Mouse (Mus musculus): Measurements from ENCODE around the gene Crip1. TPM values are rescaled to one million over a fixed set of nuclear protein-coding genes. Genes with fewer than 3 reads are reported as not detected.

The Crip1 gene
- total RNA-seq, 2 experiments from 2014 or later, result 139 to 150 TPM

DNA sequence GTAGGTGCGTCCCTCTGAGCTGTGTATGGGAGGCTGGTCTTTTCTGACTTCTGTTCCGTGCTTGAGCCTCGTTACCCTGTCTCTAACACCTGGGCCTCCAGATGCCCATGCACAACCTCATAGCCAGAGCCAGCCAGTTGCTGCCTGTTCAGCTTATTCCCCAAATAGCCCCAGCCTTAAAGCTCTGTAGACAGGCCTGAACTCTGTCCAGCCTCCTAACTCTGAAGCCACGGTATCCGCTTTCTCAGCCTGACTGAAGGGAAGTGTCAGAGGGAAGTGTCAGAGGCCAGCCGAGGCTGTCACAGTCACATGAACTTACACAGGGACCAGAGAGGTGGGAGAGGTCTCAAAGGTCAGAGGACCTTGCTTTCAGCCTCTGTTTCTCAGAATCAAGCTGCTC, 21.4 kb upstream of the Crip1 start:
- no peak for ATAC-seq (replicated peaks; ENCODE audit: poor library complexity)

DNA sequence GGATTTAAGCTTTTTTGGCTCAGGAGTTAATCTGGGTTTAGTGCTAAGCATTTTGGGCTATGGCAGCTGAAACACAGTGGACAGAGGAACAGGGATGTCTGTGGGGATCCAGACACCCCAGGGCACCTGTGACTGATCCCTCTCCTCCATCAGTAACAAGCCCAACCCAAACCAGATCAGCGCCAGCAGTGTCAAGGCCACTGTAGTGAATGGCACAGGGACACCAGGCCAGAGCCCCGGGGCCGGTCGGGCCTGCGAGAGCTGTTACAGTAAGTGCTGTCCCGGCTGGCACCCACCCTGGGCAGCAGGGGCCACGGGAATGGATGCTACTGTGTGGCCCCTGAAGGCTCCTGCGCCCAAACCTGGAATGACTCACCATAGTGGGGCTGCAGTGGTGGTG, 15.4 kb upstream of the Crip1 start:
- ATAC-seq (replicated peaks; ENCODE audit: poor library complexity), result no peak

DNA sequence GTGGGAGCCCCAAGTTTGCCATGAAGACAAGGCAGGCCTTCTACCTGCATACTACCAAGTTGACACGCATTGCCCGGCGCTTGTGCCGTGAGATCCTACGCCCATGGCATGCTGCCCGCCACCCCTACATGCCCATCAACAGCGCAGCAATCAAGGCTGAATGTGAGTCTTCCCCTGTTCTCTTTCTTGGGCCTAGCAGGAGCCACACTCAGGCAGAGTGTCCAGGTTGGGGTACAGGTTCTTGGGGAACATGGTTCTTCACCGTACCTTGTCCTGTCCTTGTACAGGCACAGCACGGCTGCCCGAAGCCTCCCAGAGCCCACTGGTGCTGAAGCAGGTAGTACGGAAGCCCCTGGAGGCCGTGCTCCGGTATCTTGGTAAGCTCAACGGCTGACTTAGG, 14.5 kb upstream of the Crip1 start:
- ATAC-seq (replicated peaks; ENCODE audit: poor library complexity), result no peak

DNA sequence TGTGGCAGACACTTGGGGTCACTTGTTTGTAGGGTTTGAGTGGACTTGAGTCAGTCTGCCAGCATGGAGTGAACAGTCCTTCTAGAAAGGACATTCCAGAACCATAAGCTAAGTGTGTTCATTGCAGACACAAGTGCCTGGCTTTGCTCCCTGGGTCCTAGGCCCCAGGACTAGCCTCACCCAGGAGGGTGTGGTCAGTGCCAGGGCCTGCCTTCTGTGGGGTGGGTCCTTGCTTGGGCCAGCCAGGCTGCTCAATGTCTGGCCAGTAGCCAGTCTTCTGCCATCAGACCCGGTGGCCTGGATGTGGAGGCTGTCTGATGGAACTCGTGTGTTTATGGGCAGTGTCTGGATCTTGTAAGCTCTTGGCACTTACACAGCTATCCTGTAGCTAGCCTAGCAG, 13.5 kb upstream of the Crip1 start:
- no peak for ATAC-seq (replicated peaks; ENCODE audit: poor library complexity)

DNA sequence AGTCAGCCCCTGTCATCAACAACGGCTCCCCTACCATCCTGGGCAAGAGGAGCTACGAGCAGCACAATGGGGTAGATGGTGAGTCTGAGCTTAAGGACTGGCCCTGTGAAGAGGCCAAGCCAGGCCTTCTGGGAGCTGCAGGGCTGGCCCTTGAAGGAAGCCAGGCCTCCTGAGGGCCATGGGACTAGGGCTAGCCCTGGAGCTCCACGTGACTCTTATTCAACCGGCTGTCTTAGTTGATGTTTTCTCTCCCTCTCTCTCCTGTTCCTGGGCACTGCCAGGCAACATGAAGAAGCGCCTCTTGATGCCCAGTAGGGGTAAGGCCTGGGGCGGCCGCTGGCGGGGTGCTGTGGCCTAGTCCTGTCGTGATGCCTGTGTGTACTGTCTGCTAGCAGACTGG, 12.9 kb upstream of the Crip1 start:
- ATAC-seq (replicated peaks; ENCODE audit: poor library complexity), result no peak

DNA sequence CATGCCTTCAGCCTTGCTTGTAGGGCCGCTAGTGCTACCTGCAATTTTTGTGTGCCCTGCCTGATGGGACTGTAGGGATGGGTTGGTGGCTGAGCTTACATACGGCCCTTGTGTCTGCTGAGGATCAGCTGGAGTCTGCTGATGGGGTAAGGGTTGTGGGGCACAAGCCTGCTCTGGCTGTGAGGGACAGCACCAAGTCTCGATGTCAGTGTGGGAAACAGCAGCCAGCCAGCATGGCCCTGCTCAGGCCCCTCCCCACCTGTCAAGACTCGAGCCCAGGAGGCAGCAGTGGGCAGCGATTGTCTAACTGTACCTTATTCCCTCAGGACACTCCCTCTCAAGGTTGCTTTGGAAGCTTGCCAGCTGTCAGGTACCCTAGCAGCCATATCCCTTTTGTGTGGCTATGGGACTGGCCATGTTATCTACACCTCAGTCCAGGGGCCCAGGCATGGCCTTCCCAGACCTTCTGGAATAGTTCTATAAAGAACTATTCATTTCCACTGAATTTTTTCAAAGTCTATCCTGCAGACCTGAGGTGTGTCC, 12.2 kb upstream of the Crip1 start:
- no peak for ATAC-seq (replicated peaks; ENCODE audit: poor library complexity)

DNA sequence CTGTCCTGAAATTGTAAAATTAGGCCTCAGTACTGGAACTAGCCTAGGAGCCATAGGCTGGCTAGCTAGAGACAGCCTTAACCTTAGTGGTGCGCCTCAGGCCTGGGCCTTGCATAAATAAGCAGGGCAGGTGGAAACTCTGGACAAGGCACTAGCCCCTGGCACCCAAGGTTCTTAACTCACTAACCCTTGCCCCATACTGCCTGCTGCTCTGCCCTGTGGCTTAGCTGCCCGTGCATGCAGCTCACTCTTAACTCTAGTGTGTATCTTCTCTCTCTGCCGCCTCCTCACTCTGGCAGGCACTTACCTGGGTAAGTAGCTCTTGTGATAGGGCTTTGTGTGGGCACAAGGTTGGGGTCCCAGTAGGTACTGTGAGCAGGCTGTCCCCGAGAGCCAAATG, 11.6 kb upstream of the Crip1 start:
- no peak for ATAC-seq (replicated peaks; ENCODE audit: poor library complexity)

DNA sequence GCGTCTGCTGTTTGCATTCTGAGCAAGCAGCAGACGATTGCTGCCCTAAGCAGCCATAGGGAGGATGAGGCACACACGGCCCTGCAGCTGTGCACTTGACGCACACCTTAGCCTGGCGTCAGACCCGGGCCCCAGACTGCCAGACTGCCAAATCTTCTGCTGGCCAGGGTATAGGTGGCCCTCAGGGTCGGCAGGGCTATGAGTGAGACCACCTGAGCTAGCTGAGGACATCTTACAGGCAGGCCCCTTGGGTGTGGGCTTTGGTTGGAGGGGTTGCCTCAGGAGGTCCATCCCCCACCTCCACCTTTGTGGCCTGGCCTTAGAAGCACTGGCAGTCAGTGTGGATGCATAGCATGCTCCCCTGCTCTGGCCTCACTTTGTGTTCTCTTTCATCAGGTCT, 10.7 kb upstream of the Crip1 start:
- ATAC-seq (replicated peaks; ENCODE audit: poor library complexity), result no peak

DNA sequence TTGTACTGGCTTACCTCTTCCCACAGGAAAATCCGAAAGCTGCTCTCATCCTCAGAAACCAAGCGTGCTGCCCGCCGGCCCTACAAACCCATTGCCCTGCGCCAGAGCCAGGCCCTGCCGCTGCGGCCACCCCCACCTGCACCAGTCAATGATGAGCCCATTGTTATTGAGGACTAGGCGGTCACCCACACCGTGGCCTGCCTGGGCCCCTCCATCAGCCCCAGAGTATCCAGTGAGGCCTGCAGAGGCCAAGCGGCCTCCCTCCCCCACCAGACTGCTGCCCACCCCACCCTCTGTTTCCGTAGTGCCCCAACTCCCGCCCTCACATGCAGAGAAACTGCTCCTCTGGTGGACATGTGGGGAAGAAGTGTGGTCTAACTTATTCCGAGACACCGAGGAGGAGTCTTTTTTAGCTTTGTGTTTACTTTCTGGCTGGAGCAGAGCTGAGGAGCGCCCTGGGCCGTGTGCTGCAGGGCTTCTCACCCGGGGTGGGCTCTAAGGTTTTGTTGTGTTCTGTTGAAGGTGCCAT, 9.6 kb upstream of the Crip1 start:
- ATAC-seq (replicated peaks; ENCODE audit: poor library complexity), result no peak

DNA sequence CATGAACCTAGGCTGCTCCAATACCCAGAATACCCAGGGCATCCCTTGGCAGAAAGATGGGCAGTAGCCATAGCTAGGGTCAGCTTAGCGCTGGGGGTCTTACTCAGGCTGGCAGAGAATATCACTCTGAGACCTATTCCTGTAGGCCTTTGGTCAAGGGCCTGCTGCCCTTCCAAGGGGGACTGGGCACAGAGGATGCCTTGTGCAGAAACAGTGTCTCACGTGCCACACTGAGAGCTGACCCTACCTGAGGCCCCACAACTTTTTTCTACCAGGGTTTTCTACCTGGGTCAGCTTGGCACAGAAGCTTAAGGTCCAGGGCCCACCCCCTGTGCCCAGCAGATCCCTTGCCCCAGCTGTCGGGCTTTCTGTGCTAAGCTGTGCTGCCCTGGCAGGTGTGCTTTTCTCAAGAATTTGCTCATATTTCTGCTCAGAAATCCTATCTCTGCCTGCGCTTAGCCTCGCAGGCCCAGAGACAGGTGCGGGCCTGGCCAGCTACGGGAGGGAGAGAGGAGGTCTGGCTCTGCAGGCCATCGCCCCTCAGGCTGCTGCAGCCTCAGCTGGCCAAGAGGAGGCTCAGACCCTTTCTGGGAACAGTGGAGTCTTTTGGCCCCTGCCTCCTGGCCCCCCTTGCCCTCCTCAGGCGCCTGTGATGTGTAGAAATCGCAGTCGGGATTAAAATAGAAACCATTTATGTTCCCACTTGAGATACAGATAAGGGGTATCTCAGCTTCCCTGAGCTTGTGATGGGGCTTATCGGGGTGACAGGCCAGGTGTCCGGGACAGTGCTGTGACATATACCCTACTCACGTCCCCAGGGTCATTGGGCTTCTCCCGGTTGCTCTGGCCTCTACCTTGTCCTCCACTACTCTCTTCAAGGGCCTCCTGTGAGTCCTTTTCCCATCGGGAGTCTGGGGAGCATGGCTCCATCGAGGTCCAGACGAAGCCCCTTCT, 8.6 kb upstream of the Crip1 start:
- ATAC-seq (replicated peaks; ENCODE audit: poor library complexity), result no peak

DNA sequence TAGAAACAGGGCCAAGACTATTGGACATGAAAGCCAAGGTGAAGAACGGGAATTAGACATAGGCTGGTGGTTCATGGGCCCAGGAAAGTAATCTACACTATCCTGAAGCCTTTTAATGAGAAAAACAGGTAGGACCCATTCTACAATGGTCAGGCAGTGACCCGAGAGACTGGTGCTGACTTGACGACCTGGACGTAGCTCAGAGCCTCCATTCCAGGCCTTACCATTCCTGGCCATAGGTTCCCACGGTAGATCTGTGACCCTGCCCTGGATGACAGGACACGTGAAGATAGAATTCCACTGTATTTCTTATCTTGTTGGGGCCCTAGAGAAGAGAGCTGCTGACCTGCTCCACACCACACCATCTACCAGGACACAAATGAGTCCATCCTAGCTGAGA, 7.8 kb upstream of the Crip1 start:
- no peak for ATAC-seq (replicated peaks; ENCODE audit: poor library complexity)

DNA sequence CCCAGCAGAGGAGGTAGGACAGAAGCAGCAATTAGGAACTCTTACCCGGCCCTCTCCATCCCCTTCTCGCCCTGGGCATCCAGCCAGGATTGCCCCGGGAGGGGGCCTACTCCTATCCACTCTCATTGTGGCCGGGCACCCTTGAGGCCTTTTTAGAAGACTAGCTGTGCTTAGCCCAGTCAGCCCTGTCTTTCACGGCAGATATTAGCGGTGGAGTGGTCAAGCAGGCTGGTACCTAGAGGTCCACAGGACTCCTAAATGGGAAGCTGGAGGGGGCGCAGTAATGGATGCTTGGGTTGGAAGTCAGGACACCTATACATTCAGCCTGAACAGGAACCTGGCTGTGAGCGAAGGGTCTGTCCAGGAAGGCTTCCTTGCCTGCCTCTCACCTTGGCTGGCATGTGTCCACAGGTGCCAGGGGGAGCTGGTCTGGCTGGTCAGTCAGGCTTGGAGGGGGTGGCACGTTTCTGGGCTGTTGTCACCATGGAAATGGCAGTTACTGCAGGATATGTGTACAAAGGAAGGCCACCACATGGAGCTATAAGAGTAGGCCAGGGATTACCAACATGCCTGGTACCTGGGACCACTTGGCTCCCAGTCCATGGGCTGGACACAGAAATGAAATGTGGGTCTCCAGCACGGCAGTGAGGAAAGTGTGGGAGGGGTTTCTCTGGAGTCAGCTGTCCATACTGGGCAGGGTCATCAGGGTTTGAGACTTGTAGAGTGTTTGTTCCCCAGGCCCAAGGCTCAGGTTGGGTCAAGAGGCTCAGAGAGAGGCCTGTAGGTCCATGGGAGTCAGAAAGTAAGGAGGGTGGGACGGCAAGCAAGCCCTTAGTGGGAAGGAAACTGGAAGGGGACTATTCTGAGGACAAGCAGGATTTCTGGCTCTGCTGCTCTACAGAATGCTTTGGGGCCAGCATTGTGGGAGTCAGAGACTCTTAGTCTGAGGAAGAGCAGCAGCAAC, 6.9 kb upstream of the Crip1 start:
- ATAC-seq (replicated peaks; ENCODE audit: poor library complexity), result no peak

DNA sequence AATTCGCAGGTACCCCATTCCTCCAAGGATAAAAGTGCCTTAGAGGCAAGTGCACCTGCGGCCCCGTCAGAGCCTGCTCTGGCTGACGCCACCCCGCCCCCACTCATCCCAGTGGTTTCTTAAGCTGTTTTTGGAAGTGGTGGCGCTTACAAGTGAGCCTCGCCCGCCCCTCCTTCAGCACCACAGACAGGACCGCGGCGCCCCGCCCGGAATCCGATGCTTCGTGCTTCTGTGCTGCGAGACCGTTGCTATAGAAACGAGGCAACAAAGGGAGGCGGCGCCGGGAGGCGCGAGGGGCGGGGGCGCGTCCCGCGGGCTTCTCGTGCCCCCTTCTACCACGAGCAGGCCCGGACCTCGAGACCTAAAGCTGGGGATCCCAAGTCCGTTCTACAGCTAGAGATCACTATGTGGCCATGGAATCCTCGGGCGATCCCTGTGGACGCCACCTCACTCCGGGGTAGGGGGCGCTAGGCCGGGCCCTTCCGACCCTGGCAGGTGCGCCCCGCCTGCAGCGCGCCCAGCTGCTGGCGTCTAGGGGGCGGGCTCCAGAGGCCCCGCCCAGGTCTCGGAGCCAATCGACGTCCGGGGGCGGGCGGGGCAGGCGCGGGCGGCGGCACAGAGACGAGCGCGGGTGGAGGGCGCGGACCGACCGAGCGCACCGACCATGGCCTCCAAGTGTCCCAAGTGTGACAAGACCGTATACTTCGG, 6.1 kb upstream of the Crip1 start, which contains the start of gene Crip2:
Gene Crip2 (plus strand): TSS at position 329 of the 708 bp plus-strand sequence.
- ATAC-seq (replicated peaks; ENCODE audit: poor library complexity), result peak; percentile 67

DNA sequence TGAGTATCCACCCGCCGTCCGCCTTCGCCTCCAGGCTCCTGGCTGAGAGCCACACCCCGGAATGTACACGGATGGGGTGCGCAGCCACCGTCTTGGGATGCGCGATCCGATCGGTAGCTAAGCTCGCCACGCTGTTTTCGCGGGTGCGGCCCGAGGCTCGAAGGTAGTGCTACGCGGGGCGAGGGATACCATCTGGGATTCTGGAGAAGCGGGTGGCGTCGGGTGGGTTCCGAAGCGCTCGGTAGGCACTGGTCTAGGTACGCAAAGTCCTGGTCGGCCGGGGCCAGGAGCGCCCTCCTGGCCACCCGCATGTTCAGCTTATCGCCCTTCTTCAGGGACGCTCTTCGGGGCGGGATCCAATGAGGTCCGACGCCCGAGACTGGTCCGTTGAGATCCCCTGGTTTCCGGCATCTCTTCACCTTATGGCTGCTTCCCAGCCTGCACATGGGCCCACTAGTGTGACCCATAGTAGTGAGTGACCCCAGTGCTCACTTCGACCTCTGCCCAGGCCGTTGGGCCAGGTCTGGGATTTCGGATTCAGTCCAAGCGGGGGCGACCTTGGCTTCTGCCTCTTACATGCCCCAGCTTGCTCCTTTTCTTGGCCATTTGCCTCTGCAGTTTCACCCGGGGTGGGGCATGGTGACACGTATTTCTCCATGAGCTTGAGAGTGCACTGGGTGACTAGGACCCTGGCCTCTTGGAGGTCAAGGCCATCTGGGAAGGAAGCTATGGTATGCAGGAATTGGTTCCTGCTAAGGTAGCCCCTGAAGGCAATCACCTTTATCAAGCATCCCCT, 5.3 kb upstream of the Crip1 start:
- peak; percentile 30 for ATAC-seq (replicated peaks; ENCODE audit: poor library complexity)

DNA sequence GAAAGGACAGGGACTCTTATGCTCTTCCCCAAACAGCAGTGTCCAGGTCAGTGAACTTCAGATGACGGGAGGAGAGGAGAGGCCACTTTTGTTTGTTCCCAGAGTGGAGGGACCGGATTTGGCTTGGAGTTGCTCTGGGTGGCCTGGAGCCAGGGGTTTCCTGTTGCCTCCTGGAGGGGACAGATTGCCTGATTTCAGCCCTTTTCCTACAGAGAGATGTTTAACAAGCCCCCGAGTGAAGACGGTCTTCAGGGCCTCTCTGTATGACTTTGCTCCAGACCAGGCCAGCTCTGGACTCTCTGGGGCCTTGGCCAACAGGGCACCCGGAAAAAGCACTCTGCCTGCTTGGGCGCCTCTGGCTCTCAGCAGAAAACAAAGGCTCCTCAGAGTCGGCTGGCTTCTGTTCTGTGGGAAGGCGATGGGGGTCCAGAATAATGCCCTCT, 4.6 kb upstream of the Crip1 start:
- no peak for ATAC-seq (replicated peaks; ENCODE audit: poor library complexity)

DNA sequence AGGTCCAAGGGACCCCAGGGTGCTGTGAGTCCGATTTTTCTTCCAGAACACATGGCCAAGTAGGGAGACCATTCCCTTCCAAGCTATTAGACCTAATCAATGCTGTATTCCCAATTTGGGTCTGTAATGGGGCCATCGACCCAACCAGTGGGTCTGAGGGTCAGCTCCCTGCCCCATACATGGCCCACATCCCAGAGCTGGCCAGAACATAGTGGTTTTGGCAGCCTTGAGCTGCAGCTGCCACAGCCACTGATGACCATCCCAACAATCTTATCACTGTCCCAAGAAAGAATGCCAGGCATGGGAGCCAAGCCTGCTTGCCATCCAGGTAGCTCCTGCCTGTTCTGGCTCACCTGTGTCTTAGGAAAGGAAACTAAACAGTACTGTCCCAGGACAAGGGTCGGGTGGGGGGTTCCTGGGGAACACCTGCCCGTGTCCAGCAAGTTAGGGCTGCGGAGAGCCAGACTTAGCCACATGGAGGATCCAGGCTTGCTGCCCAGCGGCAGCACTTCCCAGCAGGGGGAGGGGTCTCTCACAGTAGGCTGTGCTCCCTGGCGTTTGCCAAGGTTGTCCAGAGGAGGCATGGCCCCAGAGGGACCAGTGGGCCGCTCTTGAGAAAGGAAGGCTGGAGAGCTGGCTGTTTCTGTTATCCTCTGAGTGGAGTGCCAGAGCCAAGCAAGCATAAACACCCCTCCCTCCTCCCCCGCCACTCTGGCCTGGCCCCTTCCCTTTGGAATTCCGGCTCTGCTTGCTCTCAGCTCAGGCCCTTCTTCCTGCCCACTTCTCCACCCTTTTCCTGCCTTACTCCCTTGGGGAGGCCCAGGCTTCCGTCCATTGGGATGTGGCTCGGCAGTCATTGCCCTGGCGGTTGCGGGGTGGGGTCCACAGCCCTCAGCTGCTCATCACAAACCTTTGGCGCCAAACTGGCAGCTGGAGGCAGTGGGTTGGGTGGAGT, 3.8 kb upstream of the Crip1 start:
- no peak for ATAC-seq (replicated peaks; ENCODE audit: poor library complexity)

DNA sequence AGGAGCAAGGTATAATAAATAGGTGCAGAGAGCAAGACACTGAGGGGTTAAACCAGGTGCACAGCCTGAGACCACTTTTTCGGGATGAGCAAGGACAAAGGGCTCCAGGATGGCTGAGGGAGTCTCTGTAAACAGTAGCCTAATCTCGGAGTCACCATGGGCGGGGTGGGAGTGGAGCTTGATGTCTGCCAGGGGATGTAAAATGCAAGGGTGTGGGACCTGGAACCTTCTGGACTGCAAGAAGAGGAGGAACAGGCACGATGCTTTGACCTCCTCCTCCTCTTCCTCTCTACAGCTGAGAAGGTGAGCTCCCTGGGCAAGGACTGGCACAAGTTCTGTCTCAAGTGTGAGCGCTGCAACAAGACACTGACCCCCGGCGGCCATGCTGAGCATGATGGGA, 3.0 kb upstream of the Crip1 start:
- ATAC-seq (replicated peaks; ENCODE audit: poor library complexity), result no peak

DNA sequence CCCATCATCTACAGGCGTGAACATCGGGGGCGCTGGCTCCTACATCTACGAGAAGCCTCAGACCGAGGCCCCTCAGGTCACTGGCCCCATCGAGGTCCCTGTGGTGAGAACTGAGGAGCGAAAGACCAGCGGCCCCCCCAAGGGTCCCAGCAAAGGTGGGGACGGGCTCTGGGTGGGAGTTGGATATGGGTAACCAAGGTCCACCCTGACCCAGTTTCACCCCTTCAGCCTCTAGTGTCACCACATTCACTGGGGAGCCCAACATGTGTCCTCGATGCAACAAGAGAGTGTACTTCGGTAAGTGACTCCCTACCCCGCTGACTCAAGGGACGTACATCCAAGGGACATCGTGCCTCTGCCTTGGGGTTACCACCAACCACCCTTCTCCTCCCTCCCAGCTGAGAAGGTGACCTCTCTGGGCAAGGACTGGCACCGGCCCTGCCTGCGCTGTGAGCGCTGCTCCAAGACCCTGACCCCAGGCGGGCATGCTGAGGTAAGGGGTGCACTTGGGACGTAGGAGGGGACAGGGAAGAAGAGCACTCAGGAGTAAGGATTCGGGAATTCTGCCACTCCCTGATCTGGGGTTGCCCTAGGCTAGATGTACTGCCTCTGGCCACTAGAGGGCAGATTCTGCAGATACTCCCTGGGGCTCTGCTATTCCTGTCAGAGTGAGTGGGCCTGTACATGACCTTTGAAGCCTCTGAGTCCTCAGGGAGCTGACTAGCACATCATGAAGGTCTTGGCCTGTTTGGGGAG, 1.9 kb upstream of the Crip1 start:
- ATAC-seq (replicated peaks; ENCODE audit: poor library complexity), result no peak

All from megakaryocyte progenitor cell, adult 5-6 weeks (primary cell).